Mouse (Mus musculus) liver, embryonic 18 days (tissue): ENCODE data around the gene Lsg1. TPM values are rescaled to one million over a fixed set of nuclear protein-coding genes. Genes with fewer than 3 reads are reported as not detected.

ENCODE experiments used
- polyA plus RNA-seq: library from polyadenylated mRNA; depleted of rRNA; stranded (reverse); fragments of >200 nt; gene quantifications from 2 replicates; pipeline ENCODE4 v1.2.3, GENCODE M21; 2012; rRNA removed

The Lsg1 gene
- 10.1 and 11.9 TPM in 2 replicates for polyA plus RNA-seq

GRCm38 (mm10) chr16:30587494-30588327, at the start of gene Lsg1:
TSS of gene Lsg1 (minus strand) at chr16:30587592.

DNA sequence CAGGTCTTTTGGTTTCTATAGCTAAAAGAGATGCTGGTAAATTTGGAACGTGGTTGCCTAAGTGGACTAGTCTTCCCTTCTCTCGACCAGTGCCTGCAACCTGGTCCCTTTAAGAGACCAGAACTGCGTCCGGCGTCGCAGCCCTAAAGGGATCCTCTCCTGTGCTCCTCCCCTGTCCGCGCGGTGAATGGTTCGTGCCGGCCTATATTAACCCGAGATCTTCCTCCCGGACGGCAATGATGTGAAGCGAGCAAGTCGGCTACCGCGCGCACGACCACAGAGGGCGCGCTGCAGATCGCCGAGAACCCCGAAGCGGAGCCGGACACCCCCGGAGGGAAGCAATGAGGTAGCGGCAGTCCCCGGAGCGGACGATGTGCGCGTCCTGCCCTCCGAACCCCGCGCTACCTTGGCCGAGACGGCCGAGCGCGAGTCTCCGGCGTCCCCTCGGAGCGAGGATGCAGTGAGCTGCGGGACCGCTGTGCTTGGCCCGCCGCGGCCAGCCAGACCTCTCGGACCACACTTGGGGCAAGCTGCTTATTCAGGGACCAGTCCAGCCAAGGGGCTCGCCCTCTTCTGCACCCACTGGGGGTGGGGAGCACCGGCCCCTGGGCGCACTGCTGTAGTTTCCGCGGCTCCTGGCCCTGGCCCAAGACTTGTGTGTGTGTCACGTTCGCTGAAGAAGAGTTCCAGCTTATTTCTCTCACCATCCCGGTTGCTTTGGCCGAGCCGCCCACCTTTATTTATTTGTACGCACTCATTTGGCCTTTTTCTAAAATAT, 12.3 kb upstream of the Lsg1 start, which contains the start of gene Fam43a:
Gene Fam43a (plus strand): TSS at position 233 of the 778 bp plus-strand sequence.

DNA sequence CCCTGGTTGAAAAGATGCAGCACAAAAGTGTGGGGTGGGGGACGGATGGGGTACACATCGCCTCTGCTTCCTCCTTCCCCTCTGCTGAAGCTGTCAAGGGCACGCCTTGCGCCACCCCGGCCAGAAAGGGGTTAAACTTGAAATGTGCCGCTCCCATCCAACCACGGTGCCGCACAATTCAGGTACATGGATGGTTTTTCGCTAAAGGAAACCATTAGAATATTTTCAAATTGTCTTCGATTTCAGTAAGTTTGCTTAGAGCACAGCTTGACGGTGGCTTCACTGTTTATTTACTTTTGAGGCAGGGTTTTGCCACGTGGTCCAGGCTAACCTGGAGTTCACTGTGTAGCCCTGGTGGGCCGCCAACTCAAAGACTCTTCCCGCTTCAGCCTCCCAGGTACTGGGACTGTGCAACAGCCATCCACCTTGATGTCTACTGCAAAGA, 36.6 kb downstream of the Lsg1 start, which contains the start of gene Tmem44:
Gene Tmem44 (minus strand): TSS at position 95 of the 445 bp plus-strand sequence.

Other genes with a start within 250 kb of the Lsg1 start
- gene Atp13a3, start 181.6 kb downstream of the Lsg1 start, polyA plus RNA-seq, result 16.1 and 17.8 TPM in 2 replicates
- 1.4 and 1.6 TPM in 2 replicates for gene Tmem44, start 36.8 kb downstream of the Lsg1 start, polyA plus RNA-seq
- gene Fam43a, start 12.1 kb upstream of the Lsg1 start, polyA plus RNA-seq, result 5.4 TPM in 2 replicates